Mouse (Mus musculus) midbrain, embryonic 14.5 days (tissue): ENCODE data around the gene Zfp652. TPM values are rescaled to one million over a fixed set of nuclear protein-coding genes. Genes with fewer than 3 reads are reported as not detected.
A peak's percentile ranks its signal among the peaks of the same experiment; 100 is the strongest.

Experiments used
- ATAC-seq: fragments of 200-750 bp; cut with Nextera tagmentation; 2 replicates; pipeline ENCODE4 v1.8.0; 2017; ENCODE audit warnings: moderate number of reproducible peaks, moderate library complexity; ENCODE audit not compliant: low FRiP score, low TSS enrichment
- DNase-seq: peaks from one replicate; pipeline ENCODE4 v3.0.0-alpha.2; 2015
- H3K27ac ChIP-seq: fragments of 300-500 bp; sonication (generic); replicated peaks from 2 replicates; pipeline ENCODE4 v1.5.1; 2014; ENCODE audit warnings: mild to moderate bottlenecking, low read depth, low read length, moderate library complexity
- H3K27me3 ChIP-seq: fragments of 300-500 bp; sonication (generic); 2 replicates; pipeline ENCODE4 v1.6.1; 2014; ENCODE audit warnings: low read length, control low read depth, mixed read lengths; ENCODE audit not compliant: control insufficient read depth, insufficient read depth
- H3K36me3 ChIP-seq: fragments of 300-500 bp; sonication (generic); 2 replicates; pipeline ENCODE4 v1.6.1; 2014; ENCODE audit warnings: low read length, control low read depth; ENCODE audit not compliant: control insufficient read depth, insufficient read depth
- H3K4me1 ChIP-seq: fragments of 300-500 bp; sonication (generic); 2 replicates; pipeline ENCODE4 v1.6.1; 2014; ENCODE audit warnings: mild to moderate bottlenecking, antibody characterized with exemption, low read length, control low read depth; ENCODE audit not compliant: control insufficient read depth, insufficient read depth
- H3K4me2 ChIP-seq: fragments of 300-500 bp; sonication (generic); 2 replicates; pipeline ENCODE4 v1.6.1; 2014; ENCODE audit warnings: mild to moderate bottlenecking, low read length, moderate library complexity
- H3K4me3 ChIP-seq: fragments of 300-500 bp; sonication (generic); replicated peaks from 2 replicates; pipeline ENCODE4 v1.5.1; 2014; ENCODE audit warnings: low read depth, low read length
- H3K9ac ChIP-seq: fragments of 300-500 bp; sonication (generic); replicated peaks from 2 replicates; pipeline ENCODE4 v1.6.1; 2014; ENCODE audit warnings: mild to moderate bottlenecking, low read length, moderate library complexity
- H3K9me3 ChIP-seq: fragments of 300-500 bp; sonication (generic); 2 replicates; pipeline ENCODE4 v1.6.1; 2016; ENCODE audit warnings: low read length, control low read depth, mixed read lengths; ENCODE audit not compliant: control insufficient read depth
- WGBS: fragments of 180-500 bp; shearing (Covaris S2); extraction: QIAGEN DNeasy Blood & Tissue Kit; methylation state at CpG from one replicate; pipeline ENCODE4 v1.1.7; 2014; 5-methylcytosine and 5-hydroxymethylcytosine counted together
- polyA plus RNA-seq: library from polyadenylated mRNA; unstranded; fragments of >200 nt; fragmentation: Nextera tagmentation; extraction: Ambion mirVana; gene quantifications from 2 replicates; pipeline ENCODE4 v1.2.1, GENCODE M21; 2014

The Zfp652 gene
- polyA plus RNA-seq, 1 experiment from 2014 or later = 13.1 TPM

DNA sequence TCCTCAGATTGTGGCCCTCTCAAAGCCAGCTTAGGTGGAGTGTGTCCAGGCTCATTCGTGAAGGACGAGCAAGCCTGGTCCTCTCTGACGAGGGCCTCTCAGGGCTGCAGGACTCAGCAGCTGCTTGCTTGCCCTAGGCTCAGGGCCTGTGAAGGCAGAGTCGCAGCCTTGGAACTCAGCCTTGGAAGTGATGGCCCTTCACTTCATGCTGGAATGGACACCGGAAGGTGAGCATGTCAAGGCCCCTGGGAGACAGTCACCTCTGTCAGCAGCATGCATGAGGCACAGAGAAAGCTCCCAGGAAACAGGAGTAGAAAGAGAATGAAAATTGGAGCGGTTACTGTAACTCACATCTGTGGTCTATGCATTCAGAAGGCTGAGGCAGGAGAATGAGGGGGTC is 99.3 kb downstream of the Zfp652 start:
- WGBS = 83% methylated on average over 6 of the region's 6 CpGs
- no peak overlapping the region for H3K27ac ChIP-seq
- H3K9me3 ChIP-seq = no peaks in the 10 kb centered on the region
- H3K4me2 ChIP-seq = no peak overlapping the region
- H3K36me3 ChIP-seq = no peaks in the 10 kb centered on the region
- no peak for ATAC-seq
- H3K4me1 ChIP-seq = no peaks in the 10 kb centered on the region
- H3K9ac ChIP-seq = no peak overlapping the region
- no peak for DNase-seq
- H3K27me3 ChIP-seq = no peaks in the 10 kb centered on the region
- H3K4me3 ChIP-seq = no peak overlapping the region

DNA sequence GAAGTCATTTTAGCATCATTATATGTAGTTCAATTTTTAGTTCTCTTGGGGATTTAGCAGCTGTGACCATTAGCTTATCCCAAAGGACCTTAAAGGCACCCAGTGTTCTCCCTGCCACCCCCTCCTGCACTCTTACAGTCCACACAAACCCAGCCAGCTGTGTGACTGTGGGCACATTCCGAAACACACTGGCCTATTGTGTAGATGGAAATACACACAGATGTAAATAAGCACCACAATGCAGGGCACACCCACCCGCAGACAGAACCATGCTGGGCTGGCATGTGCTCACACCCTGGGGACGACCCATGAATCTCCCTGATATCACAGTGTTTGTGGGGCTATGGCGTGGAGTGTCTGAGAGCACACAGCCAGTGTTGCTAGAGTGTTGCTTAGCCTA is 99.8 kb downstream of the Zfp652 start:
- H3K9ac ChIP-seq = no peak overlapping the region
- H3K4me3 ChIP-seq = no peak overlapping the region
- no peak overlapping the region for H3K4me2 ChIP-seq

DNA sequence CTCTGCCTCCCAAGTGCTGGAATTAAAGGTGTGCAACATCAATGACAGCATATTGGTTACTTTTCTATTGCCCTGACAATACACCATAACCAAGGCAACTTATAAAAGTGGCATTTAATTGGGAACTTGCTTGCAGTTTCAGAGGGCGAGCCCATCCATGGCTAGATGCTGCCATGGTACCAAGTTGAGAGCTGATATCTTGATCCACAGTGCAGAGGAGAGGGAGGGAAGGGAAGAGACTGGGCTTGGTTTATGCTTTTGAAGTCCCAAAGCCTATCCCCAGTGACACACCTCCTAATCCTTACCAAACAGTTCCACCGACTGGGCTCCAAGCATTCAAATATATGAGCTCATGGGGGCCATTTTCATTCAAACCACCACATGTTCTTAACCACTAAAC is 101.6 kb downstream of the Zfp652 start:
- Histone ChIP-seq H3K9ac (no peak overlapping the region), H3K27ac (no peak overlapping the region), H3K4me1 (no peaks in the 10 kb centered on the region), H3K4me3 (no peak overlapping the region), H3K27me3 (no peaks in the 10 kb centered on the region), H3K9me3 (no peaks in the 10 kb centered on the region), H3K4me2 (no peak overlapping the region), H3K36me3 (no peaks in the 10 kb centered on the region)
- WGBS = 89% methylated on average over 2 of the region's 2 CpGs
- DNase-seq (no peak), ATAC-seq (no peak)

More for the DNA sequence above, 99.8 kb downstream of the Zfp652 start:
- Histone ChIP-seq H3K4me1 (no peaks in the 10 kb centered on the region), H3K9me3 (no peaks in the 10 kb centered on the region), H3K27ac (no peak overlapping the region), H3K27me3 (no peaks in the 10 kb centered on the region), H3K36me3 (no peaks in the 10 kb centered on the region)
- DNase-seq (no peak), ATAC-seq (no peak)
- 56% methylated on average over 4 of the region's 4 CpGs for WGBS

DNA sequence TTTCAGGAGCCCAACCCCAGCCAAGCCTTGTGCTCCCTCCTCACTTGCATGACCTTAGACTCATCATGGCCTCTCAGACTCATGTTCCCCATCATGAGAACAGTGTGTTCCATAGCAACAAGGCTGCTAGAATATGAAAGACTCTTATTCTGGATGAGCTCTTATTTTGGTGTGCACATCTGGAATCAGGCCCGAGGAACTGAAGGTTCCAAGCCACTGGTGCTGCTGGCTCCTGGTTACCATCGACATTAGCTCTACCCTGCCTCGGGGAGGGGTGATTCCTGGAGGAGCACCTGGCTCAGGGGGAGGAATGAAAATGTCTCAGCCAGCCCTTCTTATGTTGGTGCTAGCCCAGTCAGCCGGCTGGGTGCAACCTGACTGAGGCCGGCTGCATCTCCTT is 102.4 kb downstream of the Zfp652 start:
- ATAC-seq (no peak), DNase-seq (no peak)
- no peak overlapping the region for H3K9ac ChIP-seq
- 76% methylated on average over 5 of the region's 5 CpGs for WGBS
- H3K4me1 ChIP-seq = no peaks in the 10 kb centered on the region
- H3K36me3 ChIP-seq = no peaks in the 10 kb centered on the region
- H3K27ac ChIP-seq = no peak overlapping the region
- no peak overlapping the region for H3K4me3 ChIP-seq
- no peak overlapping the region for H3K4me2 ChIP-seq
- no peaks in the 10 kb centered on the region for H3K9me3 ChIP-seq
- H3K27me3 ChIP-seq = no peaks in the 10 kb centered on the region

DNA sequence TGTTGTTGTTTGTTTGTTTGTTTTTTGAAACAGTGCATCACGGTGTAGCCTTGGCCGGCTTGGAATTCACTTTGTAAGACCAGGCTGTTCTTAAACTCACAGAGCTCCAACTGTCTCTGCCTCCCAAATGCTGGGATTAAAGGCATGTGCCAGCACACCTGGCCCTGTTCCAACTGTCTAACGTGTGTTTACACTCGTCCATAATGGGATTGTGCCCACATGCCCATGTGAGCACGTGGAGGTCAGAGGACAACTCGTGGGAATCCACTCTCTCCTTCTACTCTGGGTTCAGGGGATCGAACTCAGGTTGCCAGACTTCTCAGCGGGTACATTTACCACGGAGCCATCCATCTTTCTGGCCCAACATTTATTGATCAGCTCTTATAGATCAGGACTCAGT is 102.9 kb downstream of the Zfp652 start:
- H3K9ac ChIP-seq = no peak overlapping the region
- no peak overlapping the region for H3K4me3 ChIP-seq
- 74% methylated on average over 9 of the region's 9 CpGs for WGBS
- DNase-seq = no peak
- no peak overlapping the region for H3K4me2 ChIP-seq
- H3K27ac ChIP-seq = no peak overlapping the region
- no peaks in the 10 kb centered on the region for H3K9me3 ChIP-seq
- no peaks in the 10 kb centered on the region for H3K4me1 ChIP-seq
- ATAC-seq = no peak
- H3K27me3 ChIP-seq = no peaks in the 10 kb centered on the region
- H3K36me3 ChIP-seq = no peaks in the 10 kb centered on the region

DNA sequence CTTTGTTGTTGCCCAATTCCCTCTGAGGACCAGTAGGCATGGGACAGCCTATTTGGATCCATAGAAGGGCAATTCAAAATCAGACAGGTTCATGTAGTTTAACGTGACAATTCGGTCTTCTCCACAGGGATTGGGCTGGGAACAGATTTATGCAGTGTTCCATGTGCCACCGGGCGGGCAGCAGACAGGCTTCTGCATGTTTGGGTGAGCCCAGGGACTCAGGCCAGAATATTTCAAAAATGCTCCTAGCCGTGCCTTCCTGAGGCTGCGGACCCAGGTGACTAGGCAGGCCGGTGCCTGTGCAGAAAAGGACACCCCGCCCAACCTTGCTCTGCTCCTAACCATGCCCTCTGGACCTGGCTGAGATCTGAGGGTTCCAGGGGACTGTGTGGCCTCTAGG is 106.7 kb downstream of the Zfp652 start:
- Histone ChIP-seq H3K36me3 (no peaks in the 10 kb centered on the region), H3K4me2 (no peak overlapping the region), H3K9me3 (no peaks in the 10 kb centered on the region), H3K27ac (no peak overlapping the region), H3K9ac (no peak overlapping the region), H3K4me1 (no peaks in the 10 kb centered on the region), H3K27me3 (peaks cover 14% of the 10 kb centered on the region; the same call in 1 of the 2 replicates), H3K4me3 (no peak overlapping the region)
- ATAC-seq = no peak
- WGBS = 87% methylated on average over 8 of the region's 8 CpGs
- DNase-seq = no peak

DNA sequence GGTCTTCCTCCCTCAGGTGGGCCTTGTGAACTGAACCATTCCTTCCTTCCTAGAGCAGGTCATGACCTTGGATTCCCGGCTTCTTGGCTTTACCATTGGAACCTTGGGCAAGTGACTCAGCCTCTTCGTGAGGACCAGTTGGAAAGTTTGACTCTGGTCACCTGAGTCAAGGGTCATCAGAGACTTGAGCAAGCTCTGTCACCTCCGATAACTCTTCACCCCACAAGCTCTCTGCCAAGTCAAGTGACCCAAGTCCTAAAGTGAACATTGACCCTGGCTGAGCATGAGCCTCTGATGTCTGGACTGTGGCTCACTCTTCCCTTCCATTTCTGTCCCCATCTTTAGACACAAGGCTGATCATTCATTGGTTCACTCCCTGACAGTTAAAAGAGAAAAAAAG is 109.0 kb downstream of the Zfp652 start:
- H3K9ac ChIP-seq = no peak overlapping the region
- no peaks in the 10 kb centered on the region for H3K36me3 ChIP-seq
- H3K4me2 ChIP-seq = no peak overlapping the region
- no peak overlapping the region for H3K4me3 ChIP-seq
- peaks cover 29% of the 10 kb centered on the region; the same call in 1 of the 2 replicates for H3K27me3 ChIP-seq
- H3K4me1 ChIP-seq = no peaks in the 10 kb centered on the region
- ATAC-seq (no peak), DNase-seq (no peak)
- no peaks in the 10 kb centered on the region for H3K9me3 ChIP-seq
- no peak overlapping the region for H3K27ac ChIP-seq
- WGBS = 84% methylated on average over 3 of the region's 3 CpGs

DNA sequence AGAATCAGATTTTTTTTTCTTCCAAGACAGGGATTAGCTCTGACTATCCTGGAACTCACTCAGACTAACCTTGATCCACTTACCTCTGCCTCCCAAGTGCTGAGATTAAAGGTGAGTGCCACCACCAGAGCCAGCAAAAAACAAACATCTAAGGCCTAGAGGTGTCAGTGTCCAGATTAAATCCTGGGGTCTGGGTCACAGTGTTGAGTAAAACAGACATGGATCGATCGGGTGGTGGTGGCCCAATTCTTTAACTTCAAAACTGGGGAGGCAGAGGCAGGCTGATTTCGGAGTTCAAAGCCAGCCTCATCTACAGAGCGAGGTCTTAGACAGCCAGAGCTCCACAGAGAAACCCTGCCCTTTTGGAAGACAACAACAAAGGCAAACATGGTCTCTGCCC is 110.0 kb downstream of the Zfp652 start:
- Histone ChIP-seq H3K27ac (no peak overlapping the region), H3K4me2 (no peak overlapping the region), H3K4me1 (no peaks in the 10 kb centered on the region), H3K27me3 (peaks cover 36% of the 10 kb centered on the region), H3K4me3 (no peak overlapping the region), H3K9me3 (no peaks in the 10 kb centered on the region), H3K36me3 (no peaks in the 10 kb centered on the region), H3K9ac (no peak overlapping the region)
- DNase-seq = no peak
- ATAC-seq = no peak
- WGBS = 97% methylated on average over 4 of the region's 4 CpGs

DNA sequence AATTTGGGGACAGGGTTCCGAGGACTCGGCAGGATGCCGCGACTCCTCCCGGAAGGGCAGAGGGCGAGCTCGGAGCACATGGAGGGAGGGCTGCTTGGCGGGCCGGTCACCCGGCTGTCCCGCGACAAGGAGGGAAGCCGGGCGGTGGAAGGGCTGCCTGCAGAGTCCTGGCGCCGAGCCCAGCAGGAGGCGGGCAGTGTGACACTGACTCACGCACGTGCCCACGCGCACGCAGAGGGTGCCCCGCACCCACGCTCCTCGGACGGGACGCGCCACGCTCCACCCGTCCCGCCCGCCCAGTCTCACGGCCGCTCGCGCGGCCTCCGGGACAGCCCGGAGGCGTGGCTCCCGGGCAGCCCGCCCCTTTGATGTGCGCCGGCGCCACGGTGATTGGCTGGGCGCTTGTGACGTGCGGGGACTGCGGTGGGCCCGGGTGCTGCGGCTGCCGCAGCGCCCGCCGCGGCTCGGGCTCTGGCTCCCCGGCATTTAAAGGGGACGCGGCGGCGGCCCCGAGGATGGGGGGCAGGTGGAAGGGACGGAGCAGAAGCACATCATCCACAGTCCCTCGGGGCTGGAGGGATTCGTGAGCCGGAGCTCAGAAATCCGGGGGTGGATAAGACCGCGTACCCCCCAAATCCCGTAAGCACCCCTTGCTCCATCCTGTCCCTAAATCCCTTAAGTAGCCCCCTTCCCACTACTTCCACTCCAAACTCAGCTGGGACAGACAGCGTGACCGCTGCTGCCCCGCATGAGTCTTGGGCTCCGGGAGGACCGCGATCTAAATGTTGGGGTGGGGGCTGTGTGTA is 111.8 kb downstream of the Zfp652 start, which contains the start of gene Phospho1:
TSS of gene Phospho1 (plus strand) at position 429 of the 806 bp plus-strand sequence.
- 0% methylated on average over 77 of the region's 78 CpGs for WGBS
- H3K36me3 ChIP-seq = no peaks in the 10 kb centered on the region
- no peaks in the 10 kb centered on the region for H3K4me1 ChIP-seq
- H3K4me3 ChIP-seq = peak within 1 kb of the TSS; percentile 68
- no peaks in the 10 kb centered on the region for H3K9me3 ChIP-seq
- peak; percentile 97 for ATAC-seq
- peak within 1 kb of the TSS; percentile 69 for H3K9ac ChIP-seq
- H3K27ac ChIP-seq = no peak within 1 kb of the TSS
- H3K27me3 ChIP-seq = peaks cover 53% of the 10 kb centered on the region
- DNase-seq = peak; percentile 96
- H3K4me2 ChIP-seq = peak within 1 kb of the TSS; percentile 99
